In the genomic region with DNA sequence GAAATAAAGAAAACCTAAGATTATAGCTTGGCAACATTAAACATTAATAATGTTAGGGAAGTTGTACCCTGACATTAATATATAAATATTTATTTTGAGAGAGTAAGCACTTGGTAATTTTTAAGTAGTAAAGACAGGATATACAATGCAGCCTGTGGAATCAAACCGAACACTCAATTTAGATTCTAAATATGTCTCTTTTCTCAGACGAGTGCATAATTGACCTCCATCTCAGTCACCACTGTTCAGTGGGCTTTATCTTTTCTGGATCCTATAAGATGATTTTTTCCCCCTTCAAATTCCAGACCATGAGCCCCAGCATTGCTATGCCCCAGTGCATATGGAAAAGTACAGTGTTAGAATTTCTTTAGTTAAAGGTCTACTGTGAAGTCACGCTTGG, we compare ENCODE assay signal across 20 mouse cellular contexts.
"Had no signal": no experiment of that assay in that cellular context is flagged by ENCODE, and none has a peak within 500 bp of the region (broad histone marks: within the 10 kb centered on the region; RNA-seq: fewer than 3 reads in every experiment).

No protein-coding gene starts in this region.

- H3K4me1 ChIP-seq: heart, embryonic 10.5 days; heart, embryonic 12.5 days; hindbrain, embryonic 15.5 days; intestine, embryonic 15.5 days; limb, embryonic 10.5 days; limb, embryonic 12.5 days had no signal

- H3K4me2 ChIP-seq: heart, embryonic 12.5 days; hindbrain, embryonic 15.5 days; intestine, embryonic 15.5 days; limb, embryonic 12.5 days had no signal

- DNase-seq: gastrocnemius, adult 2 months; gastrocnemius, postnatal 10 days; gastrocnemius, postnatal 25 days; heart, adult 18-20 months; heart, postnatal 10 days; heart, postnatal 4 days; kidney, adult 18-20 months; kidney, adult 8-10 months; kidney, postnatal 25 days had no signal

- H3K36me3 ChIP-seq: heart, embryonic 10.5 days; heart, embryonic 12.5 days; hindbrain, embryonic 15.5 days; intestine, embryonic 15.5 days; limb, embryonic 10.5 days; limb, embryonic 12.5 days had no signal

- H3K27me3 ChIP-seq: heart, embryonic 12.5 days; hindbrain, embryonic 15.5 days; intestine, embryonic 15.5 days; limb, embryonic 12.5 days had no signal

- H3K4me3 ChIP-seq: gastrocnemius, adult 2 months; heart, embryonic 10.5 days; heart, embryonic 12.5 days; hindbrain, embryonic 15.5 days; intestine, embryonic 15.5 days; layer of hippocampus, adult 2 months; left cerebral cortex, adult 2 months; limb, embryonic 10.5 days; limb, embryonic 12.5 days had no signal

- ATAC-seq: forebrain, embryonic 16.5 days; inflammation-experienced regulatory T-cells, adult 6 months; intestine, embryonic 15.5 days; intestine, postnatal 0 days had no signal

- H3K9me3 ChIP-seq: heart, embryonic 10.5 days; heart, embryonic 12.5 days; hindbrain, embryonic 15.5 days; intestine, embryonic 15.5 days; limb, embryonic 10.5 days; limb, embryonic 12.5 days had no signal

- H3K9ac ChIP-seq: heart, embryonic 12.5 days; hindbrain, embryonic 15.5 days; intestine, embryonic 15.5 days; limb, embryonic 12.5 days had no signal

- H3K27ac ChIP-seq: gastrocnemius, adult 2 months; heart, embryonic 10.5 days; hindbrain, embryonic 15.5 days; intestine, embryonic 15.5 days; layer of hippocampus, adult 2 months; left cerebral cortex, adult 2 months; limb, embryonic 10.5 days; limb, embryonic 12.5 days had no signal
